Mouse (Mus musculus): ENCODE data around the gene Alox12.

Alox12 gene

DNA sequence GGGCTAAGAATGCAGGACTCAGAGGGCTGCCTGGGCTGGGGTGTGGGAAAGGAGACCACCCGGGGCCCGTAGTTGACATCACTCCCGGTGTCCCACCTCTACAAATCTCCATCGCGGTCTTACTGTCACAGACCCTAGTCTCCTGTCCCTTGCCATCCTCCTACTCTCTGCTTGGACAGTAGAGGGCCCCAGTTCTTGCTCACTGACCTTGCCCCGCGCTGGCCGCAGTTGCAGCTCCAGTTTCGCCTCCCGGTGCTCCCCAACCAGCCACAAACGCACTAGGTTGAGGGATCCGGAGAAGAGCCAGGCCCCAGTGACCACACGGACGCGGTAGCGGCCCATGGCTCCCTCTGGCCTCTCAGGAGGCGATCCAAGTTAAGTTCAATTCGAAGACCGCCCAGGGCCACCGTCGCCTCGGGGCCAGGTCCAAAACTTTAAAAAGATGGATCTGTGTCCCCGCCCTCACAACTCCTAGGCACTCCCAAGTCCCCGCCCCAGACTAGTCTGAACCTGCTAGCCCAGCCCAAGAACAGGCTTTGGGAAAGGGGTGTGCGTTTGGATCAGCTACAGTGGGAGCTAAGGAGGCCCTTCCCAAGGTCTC, at the start of gene Alox12:
Alox12 (minus strand) TSS at position 423 of the 601 bp plus-strand sequence.
- DNase-seq (ENCODE audit: low spot score) = no peak

DNA sequence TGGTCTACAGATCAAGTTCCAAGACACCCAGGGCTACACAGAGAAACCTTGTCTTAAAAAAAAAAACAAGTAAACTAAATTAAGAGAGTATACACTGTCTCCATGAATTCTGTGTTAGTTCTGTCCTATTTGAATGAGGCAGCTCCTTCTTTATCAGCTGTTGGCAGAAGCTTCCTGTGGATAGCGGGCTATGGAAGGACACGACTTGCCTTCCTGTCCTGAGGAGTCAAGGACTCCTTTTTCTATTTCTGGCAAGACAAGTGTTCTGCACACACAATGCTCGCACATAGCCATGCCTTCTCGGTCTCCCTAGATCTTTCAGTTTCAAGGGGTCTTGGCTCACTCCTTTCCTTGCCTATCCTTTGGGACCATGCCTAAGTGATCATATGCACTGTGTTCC, 47.1 kb upstream of the Alox12 start:
- DNase-seq (ENCODE audit: low spot score) = no peak

GRCm38 (mm10) chr11:70297836-70298454, 42.8 kb upstream of the Alox12 start:
- no peak for DNase-seq (ENCODE audit: low spot score)

GRCm38 (mm10) chr11:70297405-70297804, 42.3 kb upstream of the Alox12 start:
- DNase-seq (ENCODE audit: low spot score) = no peak

GRCm38 (mm10) chr11:70293881-70294280, 38.7 kb upstream of the Alox12 start:
- no peak for DNase-seq (ENCODE audit: low spot score)

DNA sequence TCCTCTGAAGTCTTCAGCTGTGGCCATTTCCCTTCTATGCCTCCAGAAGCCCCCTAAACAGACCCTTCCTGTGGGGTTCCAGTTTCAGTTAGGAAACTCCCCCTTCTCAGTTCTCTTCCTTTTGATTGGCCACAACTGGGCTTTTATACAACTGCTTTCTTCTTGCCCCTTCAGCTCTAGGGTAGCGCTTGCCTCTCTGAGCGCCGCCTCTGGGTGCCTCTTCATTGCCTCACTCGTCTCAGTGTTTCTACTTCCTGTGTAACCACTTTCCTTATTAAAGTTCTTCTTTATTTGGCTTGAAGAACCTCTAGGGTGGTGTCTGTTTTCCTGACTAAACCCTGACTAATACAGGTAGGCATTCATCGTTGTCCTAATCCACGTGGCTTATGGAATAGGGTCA, 36.1 kb upstream of the Alox12 start:
- DNase-seq (ENCODE audit: low spot score) = no peak

- no peak for DNase-seq (ENCODE audit: low spot score)
Observed at GRCm38 (mm10) chr11:70289236-70289635, 34.1 kb upstream of the Alox12 start.

DNA sequence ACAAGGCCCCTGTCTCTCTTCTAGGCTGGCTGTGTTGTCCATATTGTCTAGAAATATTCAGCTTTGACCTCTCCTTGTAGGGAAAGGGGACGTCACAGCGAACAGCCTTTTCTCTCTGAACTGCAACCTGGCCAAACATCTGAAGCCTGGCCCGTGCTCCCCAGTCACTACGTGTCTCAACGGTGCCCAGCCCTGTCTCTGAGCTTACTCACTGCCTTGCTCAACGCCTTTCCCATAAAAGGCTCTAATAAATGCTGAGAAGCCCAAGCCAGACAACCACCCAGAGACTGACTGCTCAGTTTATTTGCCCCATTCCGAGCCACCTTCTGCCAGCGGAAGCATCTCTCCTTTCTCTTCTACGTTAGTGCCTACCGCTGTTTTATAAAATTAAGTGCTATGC, 32.9 kb upstream of the Alox12 start:
- no peak for DNase-seq (ENCODE audit: low spot score)

DNA sequence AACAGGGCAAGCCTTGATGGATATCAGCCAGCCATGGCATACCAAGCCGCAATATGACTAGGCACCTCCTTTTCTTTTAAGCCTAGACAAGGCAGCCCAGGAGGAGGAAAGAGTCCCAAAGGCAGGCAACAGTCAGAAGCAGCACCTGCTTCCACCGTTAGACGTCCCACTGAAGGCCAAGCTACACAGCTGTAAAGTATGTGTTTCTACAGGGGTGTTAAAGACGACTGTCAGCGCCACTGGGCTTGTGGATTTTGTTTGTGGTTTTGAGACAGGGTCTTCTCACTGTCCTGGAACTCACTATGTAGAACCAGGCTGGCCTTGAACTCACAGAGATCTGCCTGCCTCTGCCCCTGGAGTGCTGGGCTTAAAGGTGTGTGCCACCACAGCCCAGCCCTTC, 30.5 kb upstream of the Alox12 start:
- no peak for DNase-seq (ENCODE audit: low spot score)

GRCm38 (mm10) chr11:70284757-70285156, 29.6 kb upstream of the Alox12 start:
- DNase-seq (ENCODE audit: low spot score) = no peak

GRCm38 (mm10) chr11:70283666-70284065, 28.5 kb upstream of the Alox12 start:
- DNase-seq (ENCODE audit: low spot score) = no peak

GRCm38 (mm10) chr11:70280441-70280840, 25.3 kb upstream of the Alox12 start:
- DNase-seq (ENCODE audit: low spot score) = no peak

GRCm38 (mm10) chr11:70278961-70279360, 23.8 kb upstream of the Alox12 start:
- DNase-seq (ENCODE audit: low spot score) = no peak

- DNase-seq (ENCODE audit: low spot score) = no peak
Observed at GRCm38 (mm10) chr11:70271641-70272040, 16.5 kb upstream of the Alox12 start.

DNA sequence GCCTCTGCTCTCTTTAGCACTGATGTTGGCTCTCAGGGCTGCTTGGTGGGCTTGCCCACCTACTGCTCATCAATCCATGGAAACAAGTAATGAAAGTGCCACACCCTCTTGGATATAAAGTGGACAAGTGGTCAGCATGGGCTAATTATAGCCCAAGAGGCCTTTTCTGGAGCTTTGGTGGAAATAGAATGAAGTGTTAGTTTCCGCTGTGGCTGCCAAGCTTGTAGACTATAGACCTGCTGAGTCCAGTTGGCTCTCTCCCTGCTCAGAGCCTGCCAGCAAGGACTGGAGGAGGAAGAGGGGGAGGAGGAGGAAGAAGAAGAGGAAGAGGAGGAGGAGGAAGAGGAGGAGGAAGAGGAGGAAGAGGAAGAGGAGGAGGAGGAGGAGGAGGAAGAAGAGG, 11.3 kb upstream of the Alox12 start:
- no peak for DNase-seq (ENCODE audit: low spot score)

- no peak for DNase-seq (ENCODE audit: low spot score)
Observed at GRCm38 (mm10) chr11:70265819-70266218, 10.7 kb upstream of the Alox12 start.

DNA sequence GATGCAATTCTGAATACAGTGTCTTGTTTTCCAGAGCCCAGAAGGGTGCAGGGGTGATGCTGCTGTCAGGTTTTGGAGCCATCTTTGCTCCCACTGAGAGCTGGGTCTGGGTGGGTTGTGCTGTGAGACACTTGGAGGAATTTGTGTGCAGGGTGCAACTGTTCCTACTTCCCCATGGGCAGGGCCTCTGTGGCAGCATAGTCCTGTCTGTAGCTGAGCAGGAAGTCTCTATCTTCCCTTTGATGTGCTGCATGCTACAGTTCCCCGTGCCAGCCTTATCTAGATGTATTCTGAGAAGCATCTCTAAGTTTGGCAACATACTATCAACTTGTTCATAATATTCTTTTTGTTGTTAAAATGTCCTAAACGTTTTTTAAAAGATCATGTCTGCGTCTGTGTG, 10.1 kb upstream of the Alox12 start:
- DNase-seq (ENCODE audit: low spot score) = no peak

DNA sequence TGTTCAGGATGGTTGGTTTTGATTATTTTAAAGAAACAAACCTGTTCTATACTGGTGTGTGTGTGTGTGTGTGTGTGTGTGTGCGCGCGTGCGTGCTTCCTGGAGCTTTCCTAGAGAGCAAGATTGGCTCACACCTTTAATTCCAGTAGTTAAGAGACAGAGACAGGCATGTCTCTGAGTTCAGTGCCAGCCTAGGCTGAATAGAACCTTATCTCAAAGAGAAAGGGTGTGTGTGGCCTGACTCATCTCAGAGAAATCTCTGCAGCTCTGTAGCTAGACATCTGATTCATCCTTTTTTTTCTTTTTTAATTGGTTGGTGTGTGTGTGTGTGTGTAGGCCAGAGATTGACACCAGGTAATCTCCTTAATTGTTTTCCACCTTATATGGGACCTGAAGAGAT, 3.9 kb upstream of the Alox12 start:
- no peak for DNase-seq (ENCODE audit: low spot score)

- DNase-seq (ENCODE audit: low spot score) = no peak
Observed at GRCm38 (mm10) chr11:70254337-70254736, 816 bp downstream of the Alox12 start.

GRCm38 (mm10) chr11:70251853-70252252, 3.3 kb downstream of the Alox12 start:
- no peak for DNase-seq (ENCODE audit: low spot score)

DNA sequence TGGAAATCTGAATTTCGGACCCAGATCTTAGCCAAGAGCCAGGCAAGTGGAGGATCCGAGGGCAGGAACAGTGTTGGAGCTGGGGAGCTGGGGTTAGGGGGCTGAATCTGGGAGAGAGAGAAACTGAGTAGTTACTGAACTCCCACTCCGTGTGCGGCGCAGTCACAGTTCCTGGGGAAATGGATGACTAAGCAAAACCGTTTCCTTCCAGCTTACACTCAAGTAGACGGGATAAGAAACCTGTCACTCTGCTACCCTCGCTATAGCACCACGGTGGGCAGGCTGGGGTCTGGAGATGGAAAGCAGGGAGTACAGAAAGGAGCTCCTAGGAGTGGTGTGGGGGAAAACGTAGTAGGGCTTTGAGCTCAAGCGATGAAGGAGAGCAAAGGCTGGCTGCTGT, 5.0 kb downstream of the Alox12 start:
- DNase-seq (ENCODE audit: low spot score) = no peak

- DNase-seq (ENCODE audit: low spot score) = no peak
Observed at GRCm38 (mm10) chr11:70247136-70247845, 7.9 kb downstream of the Alox12 start.

DNA sequence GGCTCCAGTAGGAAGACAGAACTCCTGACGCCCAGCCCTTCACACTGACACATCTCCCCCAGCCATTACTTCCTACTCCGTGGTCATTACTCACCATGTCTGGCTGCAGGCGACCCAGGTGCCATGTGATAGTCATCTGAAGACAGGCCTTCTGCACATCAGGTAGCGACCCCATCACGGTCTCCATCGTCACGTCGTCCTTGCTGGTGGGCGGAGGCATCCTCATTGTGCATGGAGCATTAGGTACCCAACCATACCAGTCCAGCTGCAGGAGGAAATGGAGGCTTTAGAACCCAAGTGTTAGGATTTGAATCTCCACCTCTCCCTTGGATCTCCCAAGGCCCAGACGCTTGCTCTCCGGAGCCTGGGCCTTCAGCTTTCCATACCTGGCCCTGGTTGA, 12.6 kb downstream of the Alox12 start:
- no peak for DNase-seq (ENCODE audit: low spot score)
